Mouse (Mus musculus) forebrain, postnatal 0 days (tissue): Measurements from ENCODE around the gene Gm20696. TPM values are rescaled to one million over a fixed set of nuclear protein-coding genes. Genes with fewer than 3 reads are reported as not detected.
A peak's percentile ranks its signal among the peaks of the same experiment; 100 is the strongest.

Source experiments
- ATAC-seq: fragments of 200-750 bp; cut with Nextera tagmentation; 2 replicates; pipeline ENCODE4 v1.8.0; 2017; ENCODE audit warnings: mild to moderate bottlenecking, moderate library complexity
- DNase-seq: peaks from one replicate; pipeline ENCODE4 v3.0.0-alpha.2; 2015
- H3K27ac ChIP-seq: fragments of 300-500 bp; sonication (generic); 2 replicates; pipeline ENCODE4 v1.5.1; 2014; ENCODE audit warnings: low read depth, mild to moderate bottlenecking, antibody characterized with exemption, low read length, moderate library complexity, mixed read lengths
- H3K27me3 ChIP-seq: fragments of 300-500 bp; sonication (generic); 2 replicates; pipeline ENCODE4 v1.6.1; 2014; ENCODE audit warnings: mild to moderate bottlenecking, low read length, mixed read lengths; ENCODE audit not compliant: insufficient read depth
- H3K36me3 ChIP-seq: fragments of 300-500 bp; sonication (generic); 2 replicates; pipeline ENCODE4 v1.6.1; 2014; ENCODE audit warnings: mild to moderate bottlenecking, moderate library complexity; ENCODE audit not compliant: insufficient read depth
- H3K4me1 ChIP-seq: fragments of 300-500 bp; sonication (generic); 2 replicates; pipeline ENCODE4 v1.6.1; 2014; ENCODE audit warnings: antibody characterized with exemption; ENCODE audit not compliant: insufficient read depth
- H3K4me2 ChIP-seq: fragments of 300-500 bp; sonication (generic); 2 replicates; pipeline ENCODE4 v1.6.1; 2014; ENCODE audit warnings: low read depth, mild to moderate bottlenecking, moderate library complexity
- H3K4me3 ChIP-seq: fragments of 300-500 bp; sonication (generic); 2 replicates; pipeline ENCODE4 v1.5.1; 2014; ENCODE audit warnings: low read depth, low read length, mixed read lengths
- H3K9ac ChIP-seq: fragments of 300-500 bp; sonication (generic); 2 replicates; pipeline ENCODE4 v1.6.1; 2014; ENCODE audit warnings: mild to moderate bottlenecking
- H3K9me3 ChIP-seq: fragments of 300-500 bp; sonication (generic); 2 replicates; pipeline ENCODE4 v1.6.1; 2016; ENCODE audit warnings: low read length
- CTCF ChIP-seq: sonication (generic); IDR thresholded peaks from 2 replicates; pipeline ENCODE4 v1.5.1; 2016; ENCODE audit warnings: antibody characterized with exemption, control low read depth, low read depth
- WGBS: fragments of 180-500 bp; shearing (Covaris S2); extraction: QIAGEN DNeasy Blood & Tissue Kit; methylation state at CpG from one replicate; pipeline ENCODE4 v1.1.7; 2014; 5-methylcytosine and 5-hydroxymethylcytosine counted together
- polyA plus RNA-seq: library from polyadenylated mRNA; unstranded; fragments of >200 nt; fragmentation: Nextera tagmentation; extraction: Ambion mirVana; gene quantifications from 2 replicates; pipeline ENCODE4 v1.2.1, GENCODE M21; 2015
- total RNA-seq: library from RNA; depleted of rRNA; stranded (reverse); fragments of >200 nt; gene quantifications from 2 replicates; pipeline ENCODE4 v1.2.3, GENCODE M21; 2014

The Gm20696 gene
- total and polyA plus RNA-seq, 2 experiments from 2014 or later, result 2.2 to 2.6 TPM

DNA sequence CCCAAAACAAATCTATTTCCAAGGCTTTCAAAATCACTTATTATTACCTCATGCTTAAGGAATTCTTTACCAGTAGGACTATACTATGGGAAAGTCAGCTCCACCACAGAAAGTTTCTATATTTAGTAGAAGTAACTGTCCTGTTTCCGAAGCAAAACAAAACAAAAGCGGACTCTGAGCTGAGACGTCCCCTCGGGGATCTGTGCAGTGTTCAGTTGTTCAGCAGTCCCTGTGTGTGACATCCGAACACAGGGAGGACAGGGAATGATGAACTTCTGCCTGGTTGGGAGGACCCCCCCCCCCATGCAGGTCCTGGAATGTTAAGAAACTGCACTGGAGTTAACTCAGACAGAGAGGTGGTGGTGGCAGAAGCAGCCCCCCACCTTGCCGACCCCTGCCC is 154.7 kb downstream of the Gm20696 start:
- no peak overlapping the region for H3K27ac ChIP-seq
- DNase-seq (no peak), ATAC-seq (no peak)
- no peak for TF ChIP-seq CTCF
- no peaks in the 10 kb centered on the region for H3K9me3 ChIP-seq
- H3K9ac ChIP-seq, result no peak overlapping the region
- no peak overlapping the region for H3K4me2 ChIP-seq
- no peaks in the 10 kb centered on the region for H3K27me3 ChIP-seq
- H3K4me1 ChIP-seq, result peaks cover 17% of the 10 kb centered on the region
- WGBS, result 60% methylated on average over 6 of the region's 6 CpGs
- no peaks in the 10 kb centered on the region for H3K36me3 ChIP-seq
- no peak overlapping the region for H3K4me3 ChIP-seq

DNA sequence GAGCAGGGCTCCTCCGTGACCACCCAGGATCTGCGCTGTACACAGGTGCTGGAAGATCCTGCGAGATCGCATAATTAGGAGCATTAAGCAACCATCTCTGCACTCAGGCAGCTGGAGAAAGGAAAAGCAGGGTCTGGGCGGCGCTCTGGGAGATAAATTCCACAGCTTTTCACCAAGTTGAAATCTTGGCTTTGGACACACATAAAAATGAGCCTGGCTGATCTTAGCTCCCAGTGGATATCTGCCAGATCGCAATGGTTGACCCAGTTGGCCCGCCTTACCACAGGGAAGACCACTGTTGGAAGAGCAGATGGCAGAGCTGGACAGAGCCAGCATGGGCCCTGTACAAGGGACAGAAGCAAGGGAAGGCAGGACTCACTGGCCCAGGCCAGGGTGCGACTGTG is 157.4 kb downstream of the Gm20696 start:
- no peak for TF ChIP-seq CTCF
- H3K4me1 ChIP-seq, result peaks cover 14% of the 10 kb centered on the region
- no peak overlapping the region for H3K4me3 ChIP-seq
- no peaks in the 10 kb centered on the region for H3K9me3 ChIP-seq
- H3K4me2 ChIP-seq, result no peak overlapping the region
- H3K27me3 ChIP-seq, result no peaks in the 10 kb centered on the region
- 38% methylated on average over 9 of the region's 9 CpGs for WGBS
- H3K9ac ChIP-seq, result no peak overlapping the region
- no peaks in the 10 kb centered on the region for H3K36me3 ChIP-seq
- ATAC-seq, result peak; percentile 69
- no peak for DNase-seq
- no peak overlapping the region for H3K27ac ChIP-seq

DNA sequence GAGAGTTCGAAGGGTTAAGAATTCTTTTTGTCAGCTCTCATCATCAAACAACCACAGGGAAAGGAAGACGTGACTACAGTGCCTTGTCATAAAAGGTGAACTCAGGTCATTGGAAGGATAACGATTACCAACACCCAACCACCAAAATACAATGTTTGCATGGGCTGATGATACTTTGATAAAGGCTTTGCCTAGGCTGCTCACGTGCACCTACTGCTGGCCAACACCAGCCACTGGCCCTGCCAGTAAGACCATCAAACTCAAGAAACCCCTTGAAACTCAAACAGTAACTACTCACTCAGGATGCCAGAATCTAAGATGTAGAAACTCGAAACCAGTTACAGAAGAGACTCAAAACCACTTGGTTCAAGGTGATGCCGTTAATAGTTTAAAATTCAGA is 159.8 kb downstream of the Gm20696 start:
- 87% methylated on average over 6 of the region's 6 CpGs for WGBS
- Histone ChIP-seq H3K27ac (no peak overlapping the region), H3K4me1 (peaks cover 14% of the 10 kb centered on the region), H3K9me3 (no peaks in the 10 kb centered on the region), H3K4me3 (no peak overlapping the region), H3K27me3 (no peaks in the 10 kb centered on the region), H3K36me3 (no peaks in the 10 kb centered on the region; the same call in 1 of the 2 replicates), H3K9ac (no peak overlapping the region), H3K4me2 (no peak overlapping the region)
- ATAC-seq, result no peak
- DNase-seq, result no peak
- no peak for TF ChIP-seq CTCF

DNA sequence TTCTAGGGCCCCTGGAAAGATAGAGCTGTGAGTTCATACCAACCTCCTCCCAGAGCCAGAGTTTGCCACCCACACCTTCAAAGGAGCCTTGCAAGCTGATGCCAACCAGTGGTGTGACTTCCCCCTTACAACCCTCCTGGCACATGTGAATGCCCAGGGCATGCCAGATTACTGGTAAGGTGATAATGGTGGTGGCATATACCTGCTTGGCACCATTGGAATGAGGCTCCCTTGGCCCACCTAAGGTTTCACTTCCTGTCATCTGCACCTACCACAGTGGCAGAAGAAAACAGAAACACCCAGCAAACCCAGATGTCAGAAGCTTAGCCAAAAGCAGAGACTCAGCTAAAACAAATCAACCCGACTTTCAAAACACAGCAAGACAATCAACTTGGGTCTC is 162.9 kb downstream of the Gm20696 start:
- no peak overlapping the region for H3K9ac ChIP-seq
- H3K27ac ChIP-seq, result no peak overlapping the region
- 90% methylated on average over 1 of the region's 1 CpGs for WGBS
- H3K27me3 ChIP-seq, result no peaks in the 10 kb centered on the region
- ATAC-seq, result no peak
- peaks cover 3% of the 10 kb centered on the region; the same call in 1 of the 2 replicates for H3K4me1 ChIP-seq
- H3K4me2 ChIP-seq, result no peak overlapping the region
- DNase-seq, result no peak
- no peaks in the 10 kb centered on the region; the same call in 1 of the 2 replicates for H3K36me3 ChIP-seq
- no peak for TF ChIP-seq CTCF
- no peak overlapping the region for H3K4me3 ChIP-seq
- H3K9me3 ChIP-seq, result no peaks in the 10 kb centered on the region

DNA sequence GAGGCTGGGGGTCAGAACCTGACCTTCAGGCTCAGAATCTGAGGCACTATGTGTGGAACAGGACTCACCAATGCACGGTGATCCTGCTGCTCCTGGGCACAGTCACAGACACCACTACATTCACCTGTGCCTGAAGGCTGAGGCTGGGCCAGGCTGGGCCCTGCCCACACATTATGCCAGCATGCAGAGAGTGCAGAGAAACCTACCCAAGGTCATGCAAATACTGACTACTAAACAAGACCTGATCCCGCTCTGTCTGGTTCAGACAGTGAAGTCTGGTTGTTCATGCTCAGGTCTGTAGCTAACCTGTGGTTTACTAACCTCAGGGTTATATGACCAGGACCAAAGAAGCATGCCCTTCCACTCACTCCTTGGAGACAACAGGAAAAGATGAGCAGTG is 163.9 kb downstream of the Gm20696 start:
- Histone ChIP-seq H3K36me3 (no peaks in the 10 kb centered on the region; the same call in 1 of the 2 replicates), H3K4me2 (no peak overlapping the region), H3K4me3 (no peak overlapping the region), H3K27me3 (no peaks in the 10 kb centered on the region), H3K9ac (no peak overlapping the region), H3K9me3 (no peaks in the 10 kb centered on the region), H3K4me1 (no peaks in the 10 kb centered on the region), H3K27ac (no peak overlapping the region)
- TF ChIP-seq CTCF, result no peak
- no peak for DNase-seq
- ATAC-seq, result no peak
- WGBS, result 95% methylated on average over 2 of the region's 2 CpGs

DNA sequence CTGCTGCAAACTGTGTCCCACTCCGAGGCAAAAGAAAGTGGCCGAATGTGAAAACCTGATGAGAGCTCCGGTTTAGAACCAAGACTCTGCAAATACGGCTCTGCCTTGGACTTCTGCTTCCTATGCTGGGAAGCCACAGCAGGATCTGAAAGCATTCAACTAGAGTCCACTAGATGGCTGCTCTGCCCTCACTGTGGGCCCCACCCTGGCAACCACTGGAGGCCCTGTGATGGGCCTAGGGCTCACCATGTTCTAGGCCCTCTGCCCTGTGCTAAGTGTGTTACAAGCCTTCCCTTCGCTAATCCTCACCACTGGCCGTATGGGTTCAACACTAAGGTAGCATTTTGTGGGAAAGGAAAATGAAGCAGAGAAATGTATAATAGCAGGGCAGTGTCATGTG is 164.3 kb downstream of the Gm20696 start:
- Histone ChIP-seq H3K36me3 (no peaks in the 10 kb centered on the region; the same call in 1 of the 2 replicates), H3K27ac (no peak overlapping the region), H3K4me3 (no peak overlapping the region), H3K27me3 (no peaks in the 10 kb centered on the region), H3K9ac (no peak overlapping the region), H3K4me1 (no peaks in the 10 kb centered on the region), H3K9me3 (no peaks in the 10 kb centered on the region), H3K4me2 (no peak overlapping the region)
- DNase-seq (no peak), ATAC-seq (no peak)
- 93% methylated on average over 6 of the region's 6 CpGs for WGBS
- TF ChIP-seq CTCF, result no peak

DNA sequence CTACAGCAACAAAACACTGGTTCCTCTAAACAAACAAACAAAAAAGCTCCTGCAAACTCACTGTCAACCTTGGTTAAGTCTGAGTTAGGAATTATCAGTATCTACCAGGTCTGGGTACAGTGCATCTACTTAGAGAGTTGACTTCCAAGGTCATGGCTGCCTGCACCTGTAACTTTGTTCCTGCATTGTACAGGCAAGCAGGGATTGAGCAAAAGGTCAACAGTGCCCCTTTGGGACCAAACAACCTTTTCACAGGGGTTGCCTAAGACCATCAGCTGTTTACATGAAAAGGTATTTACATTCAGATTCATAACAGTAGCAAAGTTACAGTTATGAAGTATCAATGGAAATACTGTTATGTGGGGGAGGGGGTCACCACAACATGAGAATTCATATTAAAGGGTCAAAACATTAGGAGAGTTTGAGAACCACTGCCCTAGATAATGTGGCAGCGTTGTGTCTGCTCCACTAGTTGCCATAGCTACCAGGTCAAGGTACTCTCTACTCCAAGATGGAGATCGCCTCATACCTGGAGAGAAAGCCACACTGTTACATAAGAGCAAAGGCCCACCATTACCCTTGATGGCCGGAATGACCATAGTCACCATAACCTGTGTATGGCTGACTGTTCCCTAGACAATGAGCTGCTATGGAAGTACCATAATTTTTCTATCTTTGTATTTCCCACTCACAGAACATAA is 165.9 kb downstream of the Gm20696 start:
- H3K4me2 ChIP-seq, result no peak overlapping the region
- ATAC-seq (no peak), DNase-seq (no peak)
- TF ChIP-seq CTCF, result no peak
- no peaks in the 10 kb centered on the region for H3K27me3 ChIP-seq
- no peaks in the 10 kb centered on the region; the same call in 1 of the 2 replicates for H3K36me3 ChIP-seq
- H3K9me3 ChIP-seq, result no peaks in the 10 kb centered on the region
- H3K9ac ChIP-seq, result no peak overlapping the region
- no peak overlapping the region for H3K27ac ChIP-seq
- H3K4me1 ChIP-seq, result no peaks in the 10 kb centered on the region
- 97% methylated on average over 3 of the region's 3 CpGs for WGBS
- H3K4me3 ChIP-seq, result no peak overlapping the region
